Mouse (Mus musculus) ES-CJ7 (cell line): Measurements from ENCODE around the gene Gcnt4.

Experiments
- DNase-seq: peaks from one replicate; pipeline ENCODE4 v3.0.0; 2011; ENCODE audit warnings: low read depth, low spot score

Gene Gcnt4

DNA sequence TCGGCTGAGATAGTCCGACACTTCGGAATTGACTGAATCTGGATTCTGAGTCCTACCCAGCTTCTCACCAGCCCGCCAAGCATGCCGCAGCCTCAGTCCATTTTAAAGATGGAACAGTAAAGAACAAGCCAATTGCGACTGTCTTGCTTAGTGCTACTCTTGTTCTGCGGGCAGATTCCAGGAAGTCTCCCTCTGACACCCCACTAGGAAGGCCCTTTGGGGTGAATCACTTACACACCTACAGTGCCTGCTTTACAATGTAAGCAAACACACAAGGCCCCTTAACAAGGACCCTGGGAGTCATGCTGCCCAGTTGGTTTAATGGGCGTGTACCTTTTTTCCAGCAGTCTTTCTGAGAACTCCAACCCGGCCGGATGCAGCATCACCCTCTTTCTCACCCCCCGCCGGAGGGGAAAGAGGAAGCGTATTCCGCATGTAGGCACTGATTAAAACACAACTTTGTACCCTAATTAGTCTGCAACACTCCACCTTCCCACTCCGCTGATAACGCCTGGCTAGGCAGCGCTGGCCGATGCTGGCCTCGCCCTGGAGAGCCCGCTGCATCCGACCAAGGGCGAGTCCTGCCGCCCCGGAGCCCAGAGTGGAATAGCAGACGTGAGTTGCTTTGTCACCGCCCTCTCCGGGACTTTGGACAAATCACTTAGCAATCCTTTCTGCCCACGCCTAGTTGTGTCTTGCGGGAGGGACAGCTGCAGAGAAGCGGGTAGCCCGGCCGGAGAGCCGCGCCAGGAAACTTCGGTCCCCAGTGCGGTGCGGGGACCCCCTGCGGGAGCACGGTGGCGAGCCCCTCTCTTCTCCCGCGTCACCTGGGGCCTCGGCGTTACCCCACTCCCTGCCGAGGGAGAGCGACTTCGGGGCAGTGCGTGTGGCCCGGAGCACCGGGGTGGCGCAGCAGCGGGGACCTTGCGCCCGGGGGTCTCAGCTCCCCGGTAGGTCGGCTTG lies at the start of gene Gcnt4:
Gcnt4 (plus strand) TSS at position 691 of the 963 bp plus-strand sequence.
- peak; percentile 58 for DNase-seq

DNA sequence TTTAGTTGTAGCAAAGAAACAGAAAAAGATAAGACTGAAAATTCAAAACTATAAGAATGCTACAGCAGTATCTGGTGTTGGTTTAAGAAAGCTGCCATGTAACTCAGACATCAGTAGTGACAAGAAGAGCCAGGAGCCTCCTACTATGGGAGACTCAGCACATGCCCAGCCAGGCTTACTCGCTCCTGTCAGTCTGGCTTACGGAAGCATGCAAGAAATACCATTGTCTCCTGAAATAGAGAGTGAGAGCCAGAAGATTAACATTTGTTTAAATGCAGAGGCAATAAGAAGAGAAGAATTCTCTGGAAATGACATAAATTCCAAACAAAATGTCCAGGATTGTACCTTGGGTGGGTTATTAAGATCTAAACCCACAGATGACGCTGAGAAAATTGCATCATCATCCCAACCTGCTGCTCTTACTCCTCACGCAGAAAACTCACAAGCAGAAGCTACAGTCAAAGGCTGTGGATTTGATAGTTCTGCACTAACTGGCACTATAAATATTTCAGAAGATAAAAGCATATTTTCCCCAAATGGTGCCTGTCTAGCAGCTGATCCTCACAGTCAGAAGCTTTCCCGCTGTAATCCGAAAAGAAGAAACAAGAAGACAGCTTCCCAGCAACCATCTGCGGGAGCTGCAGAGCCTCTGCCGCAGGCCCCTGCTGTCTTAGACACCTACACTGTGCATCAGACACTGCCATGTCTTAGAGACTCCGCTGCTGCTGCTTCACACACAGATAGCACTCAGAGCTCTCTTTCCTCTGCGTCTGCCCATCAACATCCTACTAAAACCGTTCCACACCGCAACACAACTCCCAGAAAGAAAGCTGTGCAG lies 46.0 kb upstream of the Gcnt4 start:
- DNase-seq: no peak

DNA sequence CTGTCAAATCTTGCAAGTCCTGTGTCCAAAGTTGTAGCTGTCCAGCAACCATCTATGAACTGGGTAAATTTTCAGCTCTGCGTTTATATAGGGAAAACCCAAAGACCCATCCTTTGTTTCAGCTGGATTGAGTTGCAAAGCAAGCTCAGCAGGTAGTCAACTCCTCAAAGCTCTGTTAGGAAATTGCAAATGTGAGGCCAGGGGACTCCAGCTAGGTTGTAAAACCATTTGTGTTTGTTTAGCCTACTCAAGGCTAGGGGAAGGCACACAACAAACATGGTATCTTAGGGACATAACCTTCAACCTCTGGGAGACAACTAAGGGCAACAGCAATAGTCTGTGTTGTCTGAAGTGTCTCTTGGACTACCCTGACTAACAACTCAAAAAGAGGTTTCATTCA lies 40.0 kb upstream of the Gcnt4 start:
- DNase-seq: peak; percentile 91

DNA sequence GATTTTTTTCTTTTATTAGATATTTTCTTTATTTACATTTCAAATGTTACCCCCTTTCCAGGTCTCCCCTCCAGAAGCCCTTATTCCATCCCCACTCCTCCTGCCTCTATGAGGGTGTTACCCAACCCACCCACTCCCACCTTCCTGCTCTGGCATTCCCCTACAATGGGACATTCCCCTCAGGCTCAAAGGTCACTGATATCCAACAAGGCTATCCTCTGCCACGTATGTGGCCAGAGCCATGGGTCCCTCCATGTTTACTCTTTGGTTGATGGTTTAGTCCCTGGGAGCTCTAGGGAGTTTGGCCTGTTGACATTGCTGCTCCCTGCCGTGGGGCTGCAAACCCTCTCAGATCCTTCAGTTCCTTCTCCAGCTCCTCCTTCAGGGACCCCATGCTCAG lies 34.5 kb upstream of the Gcnt4 start:
- no peak for DNase-seq

DNA sequence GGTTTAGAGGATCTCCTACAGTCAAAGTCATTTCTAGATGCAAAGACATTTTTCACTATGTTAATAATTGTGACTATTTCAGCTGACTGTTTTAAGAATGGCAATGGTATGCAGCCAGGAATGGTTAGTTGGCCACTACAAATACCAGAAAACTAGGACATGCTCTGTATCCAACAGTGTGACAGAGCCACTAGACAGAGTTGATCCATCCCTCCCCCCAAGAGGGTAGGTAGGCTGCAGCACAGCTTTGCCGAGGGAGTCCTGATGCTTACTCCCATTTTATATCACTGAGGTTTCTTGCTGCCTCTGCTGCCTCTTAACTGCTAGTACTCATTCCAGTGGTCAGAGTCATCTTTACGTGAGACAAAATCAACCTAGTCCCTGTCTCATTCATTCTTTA lies 29.3 kb upstream of the Gcnt4 start:
- DNase-seq: no peak

DNA sequence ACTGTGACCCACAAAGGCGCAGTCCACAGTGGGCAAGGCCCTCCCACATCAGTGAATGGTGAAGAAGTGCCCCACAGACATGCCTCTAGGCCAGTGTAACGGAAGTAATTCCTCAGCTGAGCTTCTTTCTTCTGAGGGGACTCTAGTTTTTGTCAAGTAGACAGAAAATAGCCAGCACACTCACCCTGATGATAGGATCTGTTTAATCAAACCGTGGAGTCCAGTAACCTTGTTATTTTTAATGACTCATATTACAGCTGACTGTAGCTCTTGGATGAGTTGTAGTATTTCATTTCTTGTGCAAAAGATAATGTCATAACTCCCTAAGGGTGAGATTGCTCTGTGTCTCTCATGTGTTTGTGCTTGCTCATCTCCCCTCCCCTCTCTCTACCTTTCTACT lies 17.8 kb upstream of the Gcnt4 start:
- DNase-seq: no peak

DNA sequence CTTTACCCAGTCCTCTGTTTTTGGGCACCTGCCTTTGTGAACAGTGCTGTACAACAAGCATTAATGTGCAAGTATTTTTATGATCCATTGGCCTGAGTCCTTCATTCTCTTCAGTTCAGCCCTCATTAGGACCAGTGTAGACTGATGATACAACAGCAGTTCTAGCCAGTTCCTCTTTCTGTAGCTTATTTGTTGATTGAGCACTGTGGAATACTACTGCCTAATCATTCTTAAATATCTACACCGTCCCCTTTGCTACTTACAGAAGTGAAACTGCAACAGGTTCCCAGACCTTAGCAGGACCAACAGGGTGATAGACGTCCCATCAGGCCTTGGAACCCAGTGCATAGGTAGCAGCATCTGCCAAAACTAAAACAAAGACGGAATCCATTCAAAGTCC lies 13.3 kb upstream of the Gcnt4 start:
- no peak for DNase-seq

DNA sequence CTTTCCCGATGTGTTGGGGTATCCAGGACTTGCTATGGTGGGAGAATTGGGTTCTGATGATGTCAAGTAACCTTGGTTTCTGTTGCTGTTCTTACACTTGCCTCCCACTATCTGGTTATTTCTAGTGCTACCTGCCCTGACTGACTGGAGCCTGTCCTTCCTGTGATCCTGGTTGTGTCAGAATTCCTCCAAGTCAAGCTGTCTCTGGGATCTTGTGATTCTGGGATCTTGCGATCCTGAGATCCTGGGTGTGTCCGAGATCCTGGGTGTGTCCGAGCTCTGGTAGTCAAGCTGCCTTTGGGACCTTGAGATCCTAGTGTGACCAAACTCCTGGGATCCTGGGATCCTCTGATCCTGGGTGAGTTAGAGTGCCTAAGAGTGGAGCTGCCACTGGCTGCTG lies 1.4 kb upstream of the Gcnt4 start:
- DNase-seq: peak; percentile 29

DNA sequence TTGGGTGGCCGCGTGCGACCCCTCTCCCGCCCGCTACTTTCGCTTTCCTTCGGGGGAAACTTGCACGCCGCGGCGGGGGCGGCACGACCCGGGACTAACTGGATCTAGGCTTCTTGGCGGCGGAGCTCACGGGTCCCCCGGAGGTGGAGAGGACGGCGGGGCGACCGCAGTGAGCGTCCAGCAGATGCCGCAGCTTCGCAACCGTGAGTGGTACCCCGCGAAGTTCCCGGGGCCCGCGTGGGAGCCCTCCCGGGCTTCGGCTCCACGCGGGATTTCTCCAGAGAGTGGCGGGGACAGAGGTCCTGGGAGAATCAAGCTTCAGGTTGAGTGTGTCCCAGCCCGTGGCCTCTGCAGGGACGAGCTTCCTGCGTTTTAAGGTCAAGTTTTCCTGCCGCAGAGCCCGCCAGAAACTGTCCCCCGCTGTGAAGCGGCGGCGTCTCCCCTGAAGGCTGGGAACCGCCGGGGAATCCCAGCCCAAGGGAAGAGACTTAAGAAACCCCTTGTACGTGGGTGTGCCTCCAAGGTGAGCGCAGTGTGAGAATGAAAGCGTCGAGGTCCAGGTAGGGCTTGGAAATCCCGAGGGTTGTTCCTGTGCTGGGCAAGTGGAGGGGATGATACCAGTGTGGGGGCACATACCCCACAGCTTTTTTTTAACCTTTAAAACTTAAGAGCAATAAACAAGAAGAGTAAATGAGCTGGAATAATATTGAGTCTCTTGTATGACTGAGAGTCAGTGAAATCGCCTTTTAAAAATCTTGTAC lies 676 bp downstream of the Gcnt4 start:
- peak; percentile 39 for DNase-seq

DNA sequence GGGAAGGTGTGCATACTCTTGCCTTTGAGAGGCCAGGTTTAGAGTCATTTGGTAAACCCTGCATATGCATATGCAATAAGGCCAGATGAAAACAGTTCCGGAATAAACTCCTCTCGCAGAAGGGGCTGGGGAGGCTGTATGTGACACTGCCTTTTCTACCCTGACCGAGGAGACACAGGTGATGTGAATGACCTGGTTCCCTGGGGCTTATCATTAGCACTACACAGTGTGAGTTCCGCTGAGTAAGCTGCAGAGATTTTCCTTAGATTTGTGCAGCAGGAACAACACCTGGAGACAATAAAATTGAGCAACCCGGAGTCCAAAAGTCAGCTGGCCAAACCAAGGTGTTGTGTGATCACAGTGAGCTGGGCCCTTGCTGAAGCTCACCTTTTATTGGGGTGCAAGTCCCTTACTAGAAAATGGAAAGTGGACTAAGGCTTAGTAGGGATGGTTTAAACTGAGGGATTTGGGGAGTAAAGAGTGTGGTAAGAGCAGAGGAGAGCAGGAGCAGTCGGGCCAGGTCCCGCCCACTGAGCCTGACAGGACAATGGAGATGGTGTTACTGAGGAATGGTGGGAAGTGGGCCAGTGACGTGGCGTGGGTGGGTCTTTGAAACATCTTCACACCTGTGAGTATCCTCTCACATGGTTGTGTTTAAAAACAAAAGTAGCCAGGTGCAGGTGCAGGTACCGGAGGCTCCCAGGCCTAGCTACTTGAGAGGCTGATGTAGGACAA lies 1.7 kb downstream of the Gcnt4 start:
- peak; percentile 36 for DNase-seq

DNA sequence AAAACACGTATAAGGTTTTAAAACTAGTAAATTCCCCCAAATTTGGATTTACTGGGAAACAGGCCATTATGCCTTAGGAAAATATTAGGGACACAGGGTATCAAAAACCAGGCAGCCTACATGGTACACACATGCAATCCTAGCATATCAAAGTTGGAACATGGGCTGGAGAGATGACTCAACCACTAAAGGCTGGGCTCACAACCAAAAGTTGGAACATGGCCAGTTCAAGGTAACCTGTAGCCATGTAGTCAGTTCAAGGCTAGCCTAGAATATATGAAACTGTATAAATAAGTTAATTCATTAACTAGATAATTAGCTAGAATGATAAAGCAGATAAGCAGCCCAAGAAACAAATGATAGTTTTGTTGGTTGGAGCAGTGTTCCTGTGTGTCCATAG lies 3.3 kb downstream of the Gcnt4 start:
- no peak for DNase-seq

DNA sequence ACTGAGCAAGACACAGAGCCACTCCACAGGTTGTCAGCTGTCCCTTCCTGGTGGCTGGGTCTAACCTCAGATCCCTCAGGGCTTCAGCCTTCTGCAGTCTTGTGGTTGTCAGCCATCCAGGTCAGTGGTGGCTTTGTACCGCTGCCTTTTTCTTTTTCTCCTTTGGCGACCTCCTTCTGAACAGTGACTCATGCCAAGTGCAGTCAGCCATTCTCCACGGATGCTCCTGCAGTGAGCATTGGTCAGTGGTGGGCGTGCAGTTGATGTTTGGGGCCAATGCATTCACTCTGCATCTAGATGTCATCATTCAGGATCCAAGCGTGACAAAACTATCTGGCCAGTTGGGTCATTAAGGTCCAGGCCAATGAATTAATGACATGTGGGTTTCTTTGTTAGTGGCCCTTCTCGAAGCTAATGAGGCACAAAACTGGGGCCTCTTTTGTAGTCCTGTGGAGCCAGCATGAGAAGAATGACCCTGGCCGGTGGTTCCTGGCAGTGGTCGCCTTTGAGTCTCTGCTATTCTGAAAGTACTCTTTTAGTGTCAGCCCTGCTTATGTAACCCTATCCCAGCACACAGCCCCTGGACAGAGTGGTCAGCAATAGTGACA lies 4.0 kb downstream of the Gcnt4 start:
- DNase-seq: no peak

DNA sequence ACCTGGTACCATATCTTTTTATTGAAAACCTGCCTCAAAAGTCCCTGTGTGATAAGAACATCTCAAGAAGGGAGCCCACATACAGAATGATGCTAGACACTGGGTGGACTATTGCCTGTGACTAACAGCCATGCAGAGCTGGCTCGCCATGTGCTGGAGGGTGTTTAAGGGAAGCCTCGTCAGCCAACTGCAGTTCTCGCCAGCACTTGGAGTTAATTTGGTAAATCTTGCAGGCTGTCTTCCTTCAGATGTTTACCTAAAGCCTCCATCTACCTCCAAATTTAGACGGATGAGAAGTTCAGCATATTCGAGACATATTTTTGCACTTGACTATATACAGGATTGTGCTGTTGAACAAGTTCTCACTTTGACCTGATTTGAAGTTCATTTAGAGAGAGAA lies 8.3 kb downstream of the Gcnt4 start:
- no peak for DNase-seq

DNA sequence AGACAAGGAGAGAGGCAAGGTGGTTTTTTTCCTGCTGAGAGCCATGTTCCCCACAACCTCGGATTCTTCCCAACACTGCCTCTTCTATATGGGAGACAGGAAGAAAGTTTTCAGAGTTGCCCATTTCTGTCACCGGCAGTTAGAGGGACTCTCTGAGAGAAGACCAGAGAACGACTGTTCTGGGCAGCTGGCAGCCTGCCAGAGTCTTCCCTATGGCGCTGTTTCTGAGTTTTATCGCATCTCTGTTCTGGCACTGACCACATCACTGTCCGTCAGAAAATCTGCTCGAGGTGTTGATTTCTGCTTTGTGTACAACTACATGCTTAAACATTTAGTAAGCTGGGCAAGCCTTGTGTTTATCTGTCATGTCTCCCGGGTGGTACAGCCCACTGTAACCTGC lies 8.9 kb downstream of the Gcnt4 start:
- DNase-seq: no peak

DNA sequence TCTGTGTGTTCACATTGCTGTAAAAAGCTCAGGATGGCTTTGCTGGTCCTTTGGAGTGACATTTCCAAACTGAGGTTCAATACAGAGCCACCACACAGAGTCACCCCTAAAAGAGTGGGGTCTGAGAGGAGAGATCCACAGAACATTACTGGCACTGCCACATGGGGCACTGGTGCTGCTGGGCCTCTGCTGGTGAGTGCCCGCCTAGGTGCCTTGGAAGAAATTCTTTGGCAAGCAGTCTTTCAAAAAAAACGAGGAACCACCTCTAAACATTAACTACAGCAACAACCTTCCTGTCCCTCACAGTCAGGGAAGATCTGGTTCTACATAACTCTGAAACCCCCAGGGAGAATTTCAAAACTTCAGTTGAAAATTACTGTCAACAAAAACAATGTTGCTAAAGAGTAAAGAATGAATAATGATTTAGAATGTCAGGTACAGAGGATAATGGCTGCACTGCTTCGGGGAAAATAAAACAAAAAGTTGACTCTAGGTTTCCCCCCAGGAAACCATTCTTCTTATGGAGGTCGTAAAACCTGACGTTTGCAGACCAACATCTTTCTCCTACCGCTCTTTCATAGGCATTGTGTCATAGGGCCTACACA lies 11.8 kb downstream of the Gcnt4 start:
- DNase-seq: no peak

DNA sequence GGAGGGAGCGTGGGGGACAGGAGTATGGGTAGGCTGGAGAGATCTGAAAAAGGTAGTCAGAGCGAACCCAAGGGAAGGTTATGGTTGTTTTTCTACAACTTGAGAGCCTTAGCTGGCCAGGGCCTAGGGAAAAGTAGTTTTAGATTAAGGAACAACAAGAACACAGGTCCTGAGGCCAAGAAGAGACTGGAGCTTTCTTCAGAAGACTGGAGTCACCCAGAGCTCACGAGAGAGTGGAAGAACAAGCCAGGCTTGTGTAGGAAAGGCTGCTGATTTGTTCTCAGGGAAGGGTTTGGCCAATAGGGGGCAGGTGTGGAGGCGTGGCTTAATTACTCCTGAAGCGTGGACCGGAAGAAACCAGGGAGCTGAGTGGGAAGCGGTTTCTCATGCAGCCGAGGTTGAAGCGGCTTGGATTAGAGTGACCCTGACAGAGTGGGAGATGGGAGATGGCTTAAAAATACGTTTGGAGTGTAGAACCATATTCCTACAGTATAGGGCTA lies 12.6 kb downstream of the Gcnt4 start:
- DNase-seq: peak; percentile 52

DNA sequence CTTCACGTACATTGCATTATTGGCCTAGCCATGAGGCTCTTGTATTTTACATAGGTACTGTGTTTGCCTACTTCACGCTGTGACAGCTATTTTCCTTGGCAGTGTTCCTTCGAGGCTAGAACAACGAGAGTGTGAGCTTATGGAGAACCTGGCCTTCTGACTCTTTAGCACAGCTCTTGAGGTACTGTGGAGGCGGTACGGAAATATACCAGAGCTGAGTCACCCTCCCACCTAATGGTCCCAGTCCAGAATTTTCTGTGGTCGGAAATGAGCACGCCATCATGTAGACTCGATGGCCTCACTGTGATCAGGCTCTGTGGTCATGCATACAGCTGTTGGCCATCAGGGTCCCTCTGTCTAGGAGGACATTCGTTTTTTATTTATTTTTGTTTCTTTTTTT lies 15.2 kb downstream of the Gcnt4 start:
- DNase-seq: no peak

DNA sequence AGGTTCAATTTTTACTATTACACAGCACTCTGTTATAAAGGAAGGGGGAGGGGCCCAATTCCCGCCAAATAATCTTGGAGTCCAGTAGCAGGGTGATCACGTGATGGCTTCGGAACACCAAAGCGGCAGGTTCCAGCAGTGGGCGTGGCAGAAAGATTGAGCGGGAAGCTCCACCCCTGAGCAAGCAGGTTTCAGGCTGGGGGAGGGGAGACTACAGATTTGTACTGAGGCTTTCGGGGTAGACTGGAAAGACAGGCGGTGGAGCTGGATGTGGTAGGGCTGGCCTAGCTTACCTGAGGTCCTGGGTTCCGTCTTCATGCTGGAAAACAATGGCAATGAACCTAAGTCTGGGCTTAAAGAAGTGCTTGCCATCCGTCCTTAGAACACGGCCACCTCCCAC lies 17.0 kb downstream of the Gcnt4 start:
- DNase-seq: peak; percentile 69

DNA sequence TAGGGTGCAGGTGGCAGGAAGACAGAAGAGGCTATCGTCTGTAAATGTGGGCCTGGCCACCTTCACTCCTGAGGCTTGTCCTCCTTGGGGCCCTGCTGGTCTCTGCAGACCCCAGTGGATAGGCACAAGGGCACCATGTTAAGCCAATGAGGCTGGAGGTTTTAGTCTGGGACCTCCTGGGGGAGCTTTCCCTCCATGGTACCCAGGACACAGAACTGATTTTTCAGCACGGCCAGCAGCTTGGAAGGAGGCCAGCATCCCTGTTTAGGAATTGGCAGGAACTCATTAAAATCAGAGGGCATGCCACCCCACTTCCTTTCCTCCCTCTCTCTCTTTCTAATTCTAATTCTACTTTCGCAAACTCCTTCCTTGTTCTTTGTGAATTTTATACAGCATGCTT lies 19.1 kb downstream of the Gcnt4 start:
- no peak for DNase-seq

DNA sequence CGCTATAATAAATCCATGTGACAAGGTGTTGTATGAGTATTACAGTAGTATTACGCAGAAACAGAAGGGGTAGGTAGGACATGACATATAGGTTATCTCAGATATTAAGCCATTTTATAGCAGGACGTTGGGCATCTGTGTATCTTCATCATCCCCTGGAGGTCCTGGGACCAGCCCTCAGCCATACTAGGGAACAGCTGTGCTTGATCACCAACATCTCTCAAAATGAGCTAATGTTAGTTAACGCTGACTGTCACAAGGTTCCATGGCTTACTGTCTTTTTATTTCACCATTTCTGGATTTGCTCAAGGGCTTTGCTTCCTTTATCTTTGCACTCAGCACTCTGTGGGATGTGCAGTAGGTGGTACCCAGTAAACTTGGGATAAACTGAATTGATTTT lies 21.3 kb downstream of the Gcnt4 start:
- no peak for DNase-seq
